Mouse (Mus musculus) T-helper 17 cell (primary cell): ENCODE results near the gene Arhgef2.

ENCODE experiments used
- in situ Hi-C, 2 experiments: fragments of 300-600 bp; cut with MboI, MseI; formaldehyde crosslinking; loops; 1 replicate in 1 of 2; 2 replicates in 1 of 2; pipeline ENCODE4 v1.15.1; 2025; ENCODE audit warnings: high pct_unique_total_duplicates in 2 of 2

Arhgef2 gene

DNA sequence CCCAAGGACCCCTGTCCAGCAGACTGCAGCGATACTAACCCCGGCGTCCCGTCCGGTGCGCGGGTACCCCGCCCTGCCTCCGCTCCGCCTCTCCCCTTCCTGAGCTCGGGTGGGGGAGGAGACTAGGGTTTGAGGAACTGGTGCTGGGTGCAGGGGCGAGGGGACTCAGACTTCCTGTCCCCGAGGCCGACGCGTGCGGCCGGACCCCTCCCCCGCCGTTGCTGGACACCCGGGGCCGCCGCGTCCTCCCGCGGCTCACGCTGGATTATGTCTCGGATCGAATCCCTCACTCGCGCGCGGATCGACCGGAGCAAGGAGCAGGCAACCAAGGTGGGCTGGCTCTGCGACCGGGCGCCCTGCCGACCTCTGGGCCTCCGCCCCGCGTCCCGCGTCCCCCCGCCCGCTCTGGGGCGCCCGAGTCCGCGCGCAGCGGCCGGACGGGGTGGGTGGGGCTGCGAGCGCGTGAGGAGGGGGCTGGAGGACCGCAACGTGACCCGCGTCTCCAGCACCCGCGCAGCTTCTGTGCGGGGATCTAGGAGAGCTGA, 15.3 kb downstream of the Arhgef2 start:
- in situ Hi-C loops, result no loop called here

DNA sequence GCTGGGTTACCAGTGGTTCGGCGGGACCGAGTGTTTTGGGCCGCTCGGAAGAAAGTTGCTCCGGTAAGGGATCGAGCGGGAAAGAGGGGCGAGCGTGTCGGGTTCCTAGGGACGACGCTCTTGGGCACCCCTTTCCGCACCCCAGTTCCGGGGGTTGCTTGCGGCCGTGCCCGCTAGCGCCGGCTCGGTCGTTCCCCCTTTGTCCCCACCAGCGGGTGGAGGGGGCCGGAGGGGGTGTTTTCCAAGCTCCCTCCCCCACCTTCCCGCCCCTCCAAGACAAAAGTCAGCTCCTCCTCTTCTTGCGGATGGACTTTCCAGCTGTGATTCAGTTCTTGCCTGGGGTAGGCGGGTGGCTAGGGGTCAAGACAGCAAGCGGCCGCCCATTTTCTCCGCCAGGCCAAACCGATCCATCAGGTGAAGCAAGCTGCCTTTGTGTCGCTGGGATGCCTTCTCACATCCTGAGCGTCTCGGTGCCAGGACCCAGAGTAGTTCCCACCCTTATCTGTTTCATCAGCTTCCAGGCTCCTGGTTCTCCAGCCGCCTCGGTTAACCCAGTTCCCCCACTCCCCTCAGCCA, 15.9 kb downstream of the Arhgef2 start:
- in situ Hi-C loops, result no loop called here

GRCm38 (mm10) chr3:88622113-88622940, 16.6 kb downstream of the Arhgef2 start:
- in situ Hi-C loops, result no loop called here

DNA sequence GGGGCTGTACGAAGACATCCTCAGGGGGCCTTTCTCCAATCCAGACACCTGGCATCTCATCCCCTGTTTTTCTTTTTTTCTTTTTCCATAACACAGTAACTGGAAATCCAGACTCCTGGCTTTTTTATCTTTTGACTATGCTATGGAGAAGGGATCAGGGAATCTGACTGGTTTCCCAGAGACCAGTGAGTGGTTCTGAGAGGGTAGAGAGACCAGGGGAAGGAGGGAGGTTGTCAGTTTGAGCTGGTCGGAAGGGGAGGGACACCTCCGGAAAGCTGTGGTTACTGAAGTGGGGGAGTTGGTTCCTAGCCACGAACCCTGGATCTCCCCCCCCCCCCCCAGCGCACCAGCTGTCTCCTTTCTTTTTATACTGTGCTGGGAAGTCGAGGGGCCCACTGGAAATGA, 17.2 kb downstream of the Arhgef2 start:
- in situ Hi-C loops, result no loop called here

DNA sequence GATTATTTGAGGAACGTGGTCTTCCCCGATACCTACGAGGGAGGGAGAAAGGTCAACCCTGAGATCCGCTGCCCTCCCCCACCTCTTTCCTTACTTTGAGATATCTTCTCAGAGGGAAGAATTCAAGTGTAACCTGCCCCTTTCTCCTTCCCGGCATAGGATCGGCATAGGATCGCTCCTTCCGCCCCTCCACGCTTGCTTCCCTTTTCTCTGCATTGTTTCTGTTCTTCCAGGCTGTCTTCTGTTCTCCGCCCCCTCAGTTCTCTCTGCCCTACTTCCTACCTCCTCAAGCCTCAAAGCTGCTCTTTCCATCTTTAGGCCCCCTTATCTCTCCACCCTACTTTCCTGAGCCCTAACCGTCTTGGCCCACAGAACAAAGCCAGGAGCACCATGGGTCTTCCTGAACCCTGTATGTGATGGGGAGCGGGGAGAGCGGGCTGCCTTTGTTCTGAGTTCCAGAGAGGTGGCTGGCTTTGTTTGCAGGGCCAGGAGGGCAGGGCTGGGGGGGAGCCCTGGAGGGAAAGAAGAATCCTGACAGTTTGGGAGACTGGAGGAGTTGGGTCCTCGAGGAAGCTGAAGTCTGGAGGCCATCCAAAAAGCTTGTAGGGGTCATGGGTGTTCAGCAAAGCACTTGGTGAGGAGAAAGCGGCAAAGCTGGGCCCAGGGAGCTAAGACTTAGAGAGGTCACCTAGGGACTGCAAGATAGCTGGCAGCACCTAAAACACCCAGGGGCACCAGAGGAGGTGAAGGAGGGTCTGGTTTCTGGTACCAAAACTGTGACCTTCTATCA, 17.8 kb downstream of the Arhgef2 start:
- in situ Hi-C loops, result no loop called here

DNA sequence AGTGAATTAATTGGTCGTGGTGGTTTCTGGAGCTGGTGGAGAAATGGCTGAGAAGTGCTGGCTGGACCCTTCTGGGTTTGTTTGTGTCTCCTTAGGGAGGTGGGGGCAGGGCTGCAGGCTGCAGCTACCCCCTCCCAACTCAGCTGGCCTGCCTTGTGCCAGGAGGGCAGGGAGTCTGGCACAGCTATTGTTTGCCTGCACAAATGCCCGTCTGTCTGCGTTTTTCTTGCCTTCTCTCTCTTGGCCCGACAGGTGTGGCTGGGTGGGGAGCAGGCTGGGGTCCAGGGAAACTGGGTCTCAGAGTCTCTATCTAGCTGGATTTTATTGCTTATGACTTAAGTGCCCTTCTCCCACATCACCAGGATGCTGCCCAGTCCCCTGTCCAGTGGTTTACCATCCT, 18.6 kb downstream of the Arhgef2 start:
- in situ Hi-C loops, result no loop called here

- in situ Hi-C loops, result no loop called here
These were observed 19.2 kb downstream of the Arhgef2 start for GRCm38 (mm10) chr3:88624951-88625350.

DNA sequence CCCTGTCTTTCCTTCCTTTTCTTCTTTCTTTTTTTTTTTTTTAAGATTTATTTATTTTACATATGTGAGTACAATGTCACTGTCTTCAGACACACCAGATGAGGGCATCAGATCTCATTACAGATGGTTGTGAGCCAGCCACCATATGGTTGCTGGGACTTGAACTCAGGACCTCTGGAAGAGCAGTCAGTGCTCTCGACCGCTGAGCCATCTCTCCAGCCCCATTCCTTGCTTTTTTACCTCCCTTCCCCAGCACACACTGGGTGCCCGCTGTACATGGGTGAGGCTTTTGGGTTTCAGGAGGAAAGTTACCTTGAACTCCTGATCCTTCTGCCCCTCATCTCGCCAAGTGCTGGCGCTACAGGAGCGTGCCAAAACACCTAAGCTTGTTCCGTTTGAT, 19.8 kb downstream of the Arhgef2 start:
- in situ Hi-C loops, result no loop called here

GRCm38 (mm10) chr3:88626316-88626715, 20.6 kb downstream of the Arhgef2 start:
- in situ Hi-C loops, result no loop called here

GRCm38 (mm10) chr3:88627114-88627513, 21.3 kb downstream of the Arhgef2 start:
- in situ Hi-C loops, result no loop called here

DNA sequence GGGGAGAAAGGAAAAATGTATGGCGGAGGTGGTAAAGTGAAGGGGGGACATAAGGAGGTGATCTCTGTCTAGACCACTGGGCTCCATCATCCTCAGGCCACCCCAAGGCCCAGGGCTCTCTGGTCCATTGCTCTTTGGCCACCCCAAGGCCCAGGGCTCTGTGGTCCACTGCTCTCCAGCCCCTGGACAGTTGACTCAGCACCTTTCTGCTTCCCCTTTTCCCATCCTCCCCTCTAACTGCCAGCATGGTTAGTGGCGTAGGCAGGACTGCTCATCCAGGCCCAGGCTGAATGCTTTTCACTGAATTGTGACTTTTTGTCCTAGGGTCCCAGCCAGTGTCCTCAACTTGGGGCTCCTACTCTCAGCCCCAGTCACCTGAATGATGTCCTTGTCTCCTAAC, 21.8 kb downstream of the Arhgef2 start:
- in situ Hi-C loops, result no loop called here

- in situ Hi-C loops, result no loop called here
These were observed 23.0 kb downstream of the Arhgef2 start for GRCm38 (mm10) chr3:88628766-88629165.

GRCm38 (mm10) chr3:88629244-88629643, 23.5 kb downstream of the Arhgef2 start:
- in situ Hi-C loops, result no loop called here

GRCm38 (mm10) chr3:88630018-88630417, 24.3 kb downstream of the Arhgef2 start:
- in situ Hi-C loops, result loop anchor here in 1 of 2 experiments (5.0 kb wide), 1 partner anchor 67 kb away; no protein-coding TSS in a partner anchor

DNA sequence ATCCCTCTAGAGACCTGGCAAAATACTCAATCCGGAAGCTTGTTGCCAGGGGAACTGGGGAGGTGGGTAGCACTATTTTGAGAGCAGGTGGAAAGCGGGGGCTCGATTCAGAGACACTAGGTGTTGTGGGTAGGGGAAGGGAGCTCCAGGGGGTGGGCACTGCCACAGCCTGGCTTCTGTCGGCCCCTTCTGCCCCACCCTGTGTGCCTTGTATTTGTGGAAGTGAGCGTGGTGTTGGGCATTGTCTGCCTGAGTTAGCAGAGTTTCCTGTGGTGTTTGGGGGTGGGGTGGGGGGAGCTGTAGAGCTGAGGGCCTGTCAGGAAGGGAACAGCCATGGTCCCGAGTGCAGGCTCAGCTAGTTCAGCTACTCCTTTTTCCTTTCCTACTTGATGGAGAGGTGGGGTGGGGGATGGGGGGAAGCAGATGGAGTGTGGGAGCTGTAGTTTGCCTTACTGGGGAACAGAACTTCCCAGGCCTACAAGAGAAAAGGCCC, 25.1 kb downstream of the Arhgef2 start:
- in situ Hi-C loops, result loop anchor here in 1 of 2 experiments (5.0 kb wide), 1 partner anchor 66 kb away; no protein-coding TSS in a partner anchor

DNA sequence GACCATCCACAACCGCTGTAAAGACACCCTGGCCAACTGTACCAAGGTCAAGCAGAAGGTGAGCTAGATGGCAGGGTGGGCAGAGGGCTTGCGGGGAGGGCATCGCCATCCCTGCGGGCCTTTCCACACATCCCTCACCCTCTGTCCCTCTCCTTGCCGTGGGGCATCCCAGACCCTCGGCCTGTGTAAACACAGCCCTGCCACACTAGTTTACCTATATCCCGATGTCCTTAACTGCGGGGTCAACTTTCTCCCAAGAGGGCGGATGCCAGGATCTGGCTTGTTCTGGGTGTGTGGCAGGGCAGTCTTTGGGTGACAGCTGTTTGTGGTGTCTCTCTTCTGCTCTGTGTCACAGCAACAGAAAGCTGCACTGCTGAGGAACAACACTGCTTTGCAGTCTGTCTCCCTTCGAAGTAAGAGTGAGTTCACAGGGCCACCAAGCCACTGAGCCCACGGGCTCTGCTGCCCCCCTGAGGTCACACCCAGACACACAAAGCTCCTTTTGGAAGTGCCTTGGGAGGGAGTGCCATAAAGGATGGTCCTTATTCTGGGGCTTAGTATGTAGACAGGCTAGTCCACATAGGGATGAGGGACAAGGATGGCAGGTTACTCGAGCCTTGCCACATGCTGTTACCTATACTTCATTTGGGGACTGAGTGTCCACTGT, 26.3 kb downstream of the Arhgef2 start:
- in situ Hi-C loops, result loop anchor here in 1 of 2 experiments (5.0 kb wide), 1 partner anchor 65 kb away; no protein-coding TSS in a partner anchor

GRCm38 (mm10) chr3:88633056-88633455, 27.3 kb downstream of the Arhgef2 start:
- in situ Hi-C loops, result loop anchor here in 1 of 2 experiments (5.0 kb wide), 1 partner anchor 64 kb away; no protein-coding TSS in a partner anchor

DNA sequence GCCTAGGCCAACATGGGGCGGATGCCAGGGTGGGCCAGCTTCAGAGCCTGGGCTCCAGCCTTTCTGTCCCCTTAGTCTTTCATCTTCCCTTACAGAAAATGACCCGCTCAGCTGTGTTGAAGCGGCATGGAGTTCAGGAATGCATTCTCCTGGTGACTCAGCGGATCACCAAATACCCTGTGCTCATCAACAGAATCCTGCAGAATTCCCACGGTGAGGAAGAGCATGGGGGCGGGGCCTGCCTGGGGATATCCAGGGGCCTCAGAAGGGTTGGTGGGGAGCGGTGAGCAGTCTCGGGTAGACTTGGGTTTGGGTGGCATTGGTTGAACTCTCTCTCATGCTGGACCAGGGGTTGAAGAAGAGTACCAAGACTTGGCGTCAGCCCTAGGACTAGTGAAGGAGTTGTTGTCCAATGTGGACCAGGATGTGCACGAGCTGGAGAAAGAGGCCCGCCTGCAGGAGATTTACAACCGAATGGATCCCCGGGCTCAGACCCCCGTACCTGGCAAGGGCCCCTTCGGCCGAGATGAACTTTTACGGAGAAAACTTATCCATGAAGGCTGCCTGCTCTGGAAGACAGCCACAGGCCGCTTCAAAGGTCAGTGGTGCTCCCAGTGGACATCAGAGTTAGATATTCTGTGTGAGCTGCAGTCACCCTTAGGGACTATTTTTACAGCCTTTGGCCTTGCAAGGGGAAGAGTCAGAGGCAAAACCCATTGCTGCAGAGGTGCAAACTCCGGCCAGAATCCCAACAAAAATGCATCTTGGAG, 29.9 kb downstream of the Arhgef2 start:
- in situ Hi-C loops, result loop anchor here in 1 of 2 experiments (5.0 kb wide), 1 partner anchor 323 kb away; no protein-coding TSS in a partner anchor

DNA sequence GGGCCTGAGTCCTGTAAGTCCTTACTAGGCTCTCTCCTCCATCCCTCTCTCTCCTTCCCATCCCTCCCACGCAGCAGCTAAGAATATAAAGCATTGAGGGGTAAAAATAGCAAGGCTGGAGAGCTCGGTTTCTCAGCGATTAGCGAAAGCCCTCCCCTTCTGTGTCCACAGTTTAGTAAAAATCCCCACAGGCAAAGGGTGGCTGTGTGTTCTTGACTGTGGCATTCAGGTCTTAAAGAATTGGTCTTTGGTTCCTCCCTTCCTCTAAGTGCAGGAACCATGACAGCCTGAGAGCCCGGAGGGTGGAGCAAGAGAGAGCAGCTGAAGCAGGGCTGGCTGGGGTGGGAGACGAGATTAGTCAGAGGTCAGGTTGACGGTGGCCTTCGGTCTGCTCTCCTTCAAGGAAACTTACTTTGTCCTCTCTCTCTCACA, 30.8 kb downstream of the Arhgef2 start:
- in situ Hi-C loops, result loop anchor here in 1 of 2 experiments (5.0 kb wide), 1 partner anchor 324 kb away; no protein-coding TSS in a partner anchor

GRCm38 (mm10) chr3:88637134-88637533, 31.4 kb downstream of the Arhgef2 start:
- in situ Hi-C loops, result loop anchor here in 1 of 2 experiments (5.0 kb wide), 1 partner anchor 325 kb away; no protein-coding TSS in a partner anchor
